Mouse (Mus musculus) hindbrain, postnatal 0 days (tissue): Measurements from ENCODE around the gene Agtpbp1. TPM values are rescaled to one million over a fixed set of nuclear protein-coding genes. Genes with fewer than 3 reads are reported as not detected.

ENCODE experiments used
- ATAC-seq: fragments of 200-750 bp; cut with Nextera tagmentation; 2 replicates; pipeline ENCODE4 v1.8.0; 2017; ENCODE audit warnings: mild to moderate bottlenecking, moderate TSS enrichment, moderate library complexity
- DNase-seq: peaks from one replicate; pipeline ENCODE4 v3.0.0-alpha.2; 2015; ENCODE audit warnings: low spot score
- H3K27ac ChIP-seq: fragments of 300-500 bp; sonication (generic); 2 replicates; pipeline ENCODE4 v1.5.1; 2014; ENCODE audit warnings: mild to moderate bottlenecking
- H3K27me3 ChIP-seq: fragments of 300-500 bp; sonication (generic); 2 replicates; pipeline ENCODE4 v1.6.1; 2014; ENCODE audit warnings: low read length, mixed read lengths; ENCODE audit not compliant: insufficient read depth
- H3K36me3 ChIP-seq: fragments of 300-500 bp; sonication (generic); 2 replicates; pipeline ENCODE4 v1.6.1; 2014; ENCODE audit warnings: low read length, mixed read lengths; ENCODE audit not compliant: insufficient read depth
- H3K4me1 ChIP-seq: fragments of 300-500 bp; sonication (generic); 2 replicates; pipeline ENCODE4 v1.6.1; 2014; ENCODE audit warnings: antibody characterized with exemption, low read length, mixed read lengths; ENCODE audit not compliant: insufficient read depth
- H3K4me2 ChIP-seq: fragments of 300-500 bp; sonication (generic); 2 replicates; pipeline ENCODE4 v1.6.1; 2014; ENCODE audit warnings: low read depth, mild to moderate bottlenecking, low read length, moderate library complexity, mixed read lengths
- H3K4me3 ChIP-seq: fragments of 300-500 bp; sonication (generic); 2 replicates; pipeline ENCODE4 v1.5.1; 2014; ENCODE audit warnings: low read length
- H3K9ac ChIP-seq: fragments of 300-500 bp; sonication (generic); replicated peaks from 2 replicates; pipeline ENCODE4 v1.6.1; 2014; ENCODE audit warnings: mild to moderate bottlenecking, low read length, moderate library complexity, mixed read lengths
- H3K9me3 ChIP-seq: fragments of 300-500 bp; sonication (generic); 2 replicates; pipeline ENCODE4 v1.6.1; 2016; ENCODE audit warnings: low read length, mixed read lengths
- CTCF ChIP-seq: IDR thresholded peaks from 2 replicates; pipeline ENCODE4 v1.5.1; 2016; ENCODE audit warnings: antibody characterized with exemption, control low read depth, low read depth
- WGBS: fragments of 180-500 bp; shearing (Covaris S2); extraction: QIAGEN DNeasy Blood & Tissue Kit; methylation state at CpG from one replicate; pipeline ENCODE4 v1.1.7; 2014; 5-methylcytosine and 5-hydroxymethylcytosine counted together
- polyA plus RNA-seq: library from polyadenylated mRNA; unstranded; fragments of >200 nt; fragmentation: Nextera tagmentation; extraction: Ambion mirVana; gene quantifications from 2 replicates; pipeline ENCODE4 v1.2.1, GENCODE M21; 2015
- total RNA-seq: library from RNA; depleted of rRNA; stranded (reverse); fragments of >200 nt; gene quantifications from 2 replicates; pipeline ENCODE4 v1.2.3, GENCODE M21; 2014

The Agtpbp1 gene
- total and polyA plus RNA-seq, 2 experiments from 2014 or later: 65.6 to 128 TPM

DNA sequence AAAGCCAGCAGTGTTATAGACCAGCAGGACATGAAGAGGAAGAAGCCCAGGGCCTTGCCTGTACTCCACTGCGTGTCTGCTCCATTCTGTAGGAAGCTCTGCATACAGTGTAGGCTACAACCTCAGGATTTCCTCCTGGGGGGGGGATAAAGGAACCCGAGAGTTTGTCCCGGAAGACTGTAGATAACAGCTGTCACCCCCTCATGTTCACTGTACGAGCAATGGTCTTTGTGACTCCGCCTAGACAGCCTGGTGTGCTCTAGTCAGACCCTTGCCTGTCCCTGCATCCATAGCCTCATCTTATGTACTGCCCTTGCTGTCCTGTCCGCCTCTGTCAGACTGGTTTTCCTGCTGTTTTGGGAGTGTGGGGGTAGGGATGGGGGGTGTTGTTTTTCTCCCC is 33.4 kb upstream of the Agtpbp1 start:
- H3K4me1 ChIP-seq: no peaks in the 10 kb centered on the region
- H3K9ac ChIP-seq: no peak overlapping the region
- no peak for ATAC-seq
- TF ChIP-seq CTCF: no peak
- H3K36me3 ChIP-seq: peaks cover 40% of the 10 kb centered on the region
- no peak overlapping the region for H3K4me2 ChIP-seq
- no peaks in the 10 kb centered on the region for H3K9me3 ChIP-seq
- DNase-seq: no peak
- no peaks in the 10 kb centered on the region for H3K27me3 ChIP-seq
- WGBS: 86% methylated on average over 6 of the region's 6 CpGs
- no peak overlapping the region for H3K27ac ChIP-seq
- H3K4me3 ChIP-seq: no peak overlapping the region

DNA sequence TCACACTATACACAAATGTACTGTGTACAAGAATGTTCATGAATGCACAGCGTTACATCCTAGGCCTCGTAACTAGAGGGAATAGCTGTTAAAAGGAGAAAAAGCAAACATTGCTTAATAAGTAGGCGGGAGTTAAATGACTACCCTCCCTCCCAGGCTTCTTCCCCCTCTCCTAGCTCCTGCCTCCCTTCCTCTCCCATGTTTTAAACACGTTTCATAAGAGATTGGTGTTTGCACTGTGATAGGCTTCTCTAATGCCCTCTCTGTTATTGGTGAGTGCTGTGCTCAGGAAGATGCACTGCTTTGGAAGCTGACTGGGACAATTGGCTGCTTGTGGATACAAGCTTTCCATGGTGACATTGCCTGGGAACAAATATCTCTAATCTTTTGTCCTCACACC is 30.5 kb upstream of the Agtpbp1 start:
- ATAC-seq (no peak), DNase-seq (no peak)
- Histone ChIP-seq H3K4me2 (no peak overlapping the region), H3K27ac (no peak overlapping the region), H3K9me3 (no peaks in the 10 kb centered on the region), H3K4me3 (no peak overlapping the region), H3K4me1 (no peaks in the 10 kb centered on the region), H3K27me3 (no peaks in the 10 kb centered on the region), H3K36me3 (peaks cover 32% of the 10 kb centered on the region), H3K9ac (no peak overlapping the region)
- no peak for TF ChIP-seq CTCF
- WGBS: 87% methylated on average over 4 of the region's 4 CpGs

DNA sequence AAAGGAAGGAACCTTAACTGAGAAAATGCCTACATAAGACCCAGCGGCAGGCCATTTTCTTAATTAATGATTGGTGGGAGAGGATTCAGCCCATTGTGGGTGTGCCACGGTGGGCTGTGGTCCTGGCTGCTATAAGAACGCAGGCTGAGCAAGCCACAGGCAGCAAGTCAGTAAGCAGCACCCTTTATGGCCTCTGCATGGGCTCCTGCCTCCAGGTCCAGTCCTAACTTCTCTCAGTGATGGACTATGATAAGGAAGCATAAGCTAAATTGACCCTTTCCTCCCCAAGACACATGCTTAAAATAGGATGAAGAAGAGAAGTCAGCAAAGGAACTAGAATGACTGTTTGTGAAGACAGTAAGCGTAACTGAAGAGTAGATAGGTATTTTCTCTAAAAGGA is 30.1 kb upstream of the Agtpbp1 start:
- no peak for ATAC-seq
- no peak for DNase-seq
- peaks cover 34% of the 10 kb centered on the region for H3K36me3 ChIP-seq
- H3K27ac ChIP-seq: no peak overlapping the region
- no peak overlapping the region for H3K4me2 ChIP-seq
- no peak overlapping the region for H3K4me3 ChIP-seq
- no peak overlapping the region for H3K9ac ChIP-seq
- WGBS: 88% methylated on average over 4 of the region's 4 CpGs
- TF ChIP-seq CTCF: no peak
- H3K27me3 ChIP-seq: no peaks in the 10 kb centered on the region
- H3K9me3 ChIP-seq: no peaks in the 10 kb centered on the region
- no peaks in the 10 kb centered on the region for H3K4me1 ChIP-seq

DNA sequence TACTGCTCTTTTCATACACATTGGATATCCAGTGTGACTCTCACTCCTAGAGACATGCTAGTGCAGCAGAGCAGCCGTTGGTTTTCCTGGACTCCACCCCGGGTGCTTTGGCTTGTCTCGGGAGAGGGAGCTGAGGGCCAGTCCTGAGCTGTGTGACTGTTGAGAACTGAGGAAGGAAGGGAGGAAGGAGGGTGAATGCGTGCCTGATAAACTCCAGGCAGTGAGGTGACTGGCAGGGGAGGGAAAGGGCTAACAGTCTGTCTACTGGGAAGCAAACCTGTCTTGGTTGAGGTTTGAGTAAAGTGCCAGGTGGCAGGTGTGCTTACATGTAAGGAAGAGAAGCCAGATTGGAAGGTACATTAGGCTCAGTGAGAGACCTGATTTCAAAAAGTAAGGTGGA is 28.8 kb upstream of the Agtpbp1 start:
- ATAC-seq: no peak
- H3K36me3 ChIP-seq: peaks cover 39% of the 10 kb centered on the region
- H3K27me3 ChIP-seq: no peaks in the 10 kb centered on the region
- no peak for DNase-seq
- no peak overlapping the region for H3K27ac ChIP-seq
- 83% methylated on average over 4 of the region's 4 CpGs for WGBS
- no peak overlapping the region for H3K4me2 ChIP-seq
- no peak for TF ChIP-seq CTCF
- H3K9me3 ChIP-seq: no peaks in the 10 kb centered on the region
- no peak overlapping the region for H3K9ac ChIP-seq
- H3K4me1 ChIP-seq: no peaks in the 10 kb centered on the region
- no peak overlapping the region for H3K4me3 ChIP-seq

DNA sequence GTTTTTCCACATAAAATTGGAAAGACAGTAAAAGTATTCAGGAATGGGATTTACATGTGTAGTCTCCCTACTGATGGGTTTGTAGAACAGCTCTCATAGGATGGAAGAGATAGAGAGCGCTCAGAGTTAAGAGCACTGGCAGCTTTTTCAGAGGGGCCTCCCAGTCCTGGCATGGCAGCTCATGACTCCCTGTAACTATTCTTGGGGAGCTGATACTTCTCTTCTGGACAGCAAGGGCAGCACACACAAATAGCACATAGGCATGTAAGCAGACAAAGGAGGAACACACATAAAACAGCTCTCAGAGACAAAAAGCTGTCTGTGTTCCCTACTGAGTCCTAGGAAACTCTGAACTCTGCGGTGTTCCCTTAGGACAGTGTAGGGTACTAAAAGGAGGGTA is 25.4 kb upstream of the Agtpbp1 start:
- no peaks in the 10 kb centered on the region for H3K27me3 ChIP-seq
- no peak overlapping the region for H3K27ac ChIP-seq
- no peak overlapping the region for H3K4me3 ChIP-seq
- no peaks in the 10 kb centered on the region for H3K9me3 ChIP-seq
- no peak overlapping the region for H3K9ac ChIP-seq
- no peaks in the 10 kb centered on the region for H3K4me1 ChIP-seq
- WGBS: 96% methylated on average over 2 of the region's 2 CpGs
- DNase-seq (no peak), ATAC-seq (no peak)
- no peak for TF ChIP-seq CTCF
- no peak overlapping the region for H3K4me2 ChIP-seq
- peaks cover 31% of the 10 kb centered on the region for H3K36me3 ChIP-seq

DNA sequence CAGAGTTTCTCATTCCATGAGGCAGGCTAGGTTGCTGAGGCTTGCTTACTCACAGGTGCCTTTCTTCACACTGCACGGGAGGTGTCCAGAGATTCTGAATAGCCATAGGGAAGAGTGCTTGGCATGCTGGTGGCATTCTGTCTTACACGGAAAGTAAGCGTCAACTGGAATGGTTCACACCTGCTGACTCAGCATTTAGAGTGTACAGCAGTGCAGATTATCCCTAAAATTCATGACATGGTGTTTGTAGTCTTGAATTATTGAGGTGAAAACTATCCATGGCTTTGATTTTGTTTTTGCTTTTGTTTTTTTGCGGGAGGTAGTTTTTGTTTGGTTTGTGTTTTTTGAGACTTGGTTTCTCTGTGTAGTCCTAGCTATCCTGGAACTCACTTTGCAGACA is 24.9 kb upstream of the Agtpbp1 start:
- no peak overlapping the region for H3K9ac ChIP-seq
- WGBS: 90% methylated on average over 4 of the region's 4 CpGs

DNA sequence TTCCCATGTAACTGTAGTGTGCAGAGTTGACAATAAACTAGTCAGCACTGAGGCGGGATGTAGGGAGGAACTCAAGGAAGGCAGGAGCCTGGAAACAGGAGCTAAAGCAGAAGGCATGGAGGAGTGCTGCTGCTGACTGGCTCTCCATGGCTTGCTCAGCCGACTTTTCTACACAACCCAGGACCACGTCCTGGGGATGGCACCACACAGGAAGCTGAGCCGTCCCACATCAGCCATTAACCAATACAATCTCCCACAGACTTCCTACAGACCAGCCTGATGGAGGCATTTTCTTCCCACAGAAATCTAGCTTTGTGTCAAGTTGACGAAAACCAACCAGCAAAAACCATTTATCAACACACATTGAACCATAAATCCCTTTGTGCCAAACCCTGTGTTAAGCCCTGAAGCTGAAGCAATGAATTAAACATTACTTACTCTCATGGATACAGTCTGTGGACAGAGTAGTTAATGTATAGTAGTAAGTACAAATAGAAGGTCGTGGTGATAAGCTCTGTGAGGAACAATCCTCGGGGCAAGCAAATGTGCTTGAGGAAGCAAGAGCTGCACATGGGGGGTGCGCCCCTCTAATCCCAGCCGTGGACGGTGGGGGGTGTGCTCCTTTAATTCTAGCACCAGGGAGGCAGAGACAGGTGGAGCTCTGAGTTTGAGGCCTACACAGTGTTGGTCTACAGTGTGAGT is 20.3 kb upstream of the Agtpbp1 start:
- no peaks in the 10 kb centered on the region for H3K4me1 ChIP-seq
- no peak overlapping the region for H3K9ac ChIP-seq
- no peaks in the 10 kb centered on the region for H3K27me3 ChIP-seq
- no peak overlapping the region for H3K4me2 ChIP-seq
- H3K36me3 ChIP-seq: peaks cover 47% of the 10 kb centered on the region
- no peaks in the 10 kb centered on the region for H3K9me3 ChIP-seq
- no peak for DNase-seq
- 86% methylated on average over 10 of the region's 10 CpGs for WGBS
- no peak for ATAC-seq
- no peak overlapping the region for H3K27ac ChIP-seq
- TF ChIP-seq CTCF: no peak
- no peak overlapping the region for H3K4me3 ChIP-seq

More for the DNA sequence above, 24.9 kb upstream of the Agtpbp1 start:
- TF ChIP-seq CTCF: no peak
- H3K27ac ChIP-seq: no peak overlapping the region
- H3K4me3 ChIP-seq: no peak overlapping the region
- H3K4me1 ChIP-seq: no peaks in the 10 kb centered on the region
- DNase-seq (no peak), ATAC-seq (no peak)
- no peak overlapping the region for H3K4me2 ChIP-seq
- H3K36me3 ChIP-seq: peaks cover 34% of the 10 kb centered on the region
- H3K27me3 ChIP-seq: no peaks in the 10 kb centered on the region
- no peaks in the 10 kb centered on the region for H3K9me3 ChIP-seq
